Mouse (Mus musculus) olfactory bulb, adult 2 months (tissue): ENCODE results near the gene Tmsb10.

ENCODE experiments used
- CTCF ChIP-seq: fragments of 200-500 bp; IDR thresholded peaks from 2 replicates; pipeline ENCODE4 v1.5.1; 2012; ENCODE audit warnings: low read depth, mild to moderate bottlenecking, low read length, moderate library complexity; ENCODE audit not compliant: insufficient read depth
- POLR2A ChIP-seq: fragments of 200-500 bp; IDR thresholded peaks from 2 replicates; pipeline ENCODE4 v1.6.1; 2012; ENCODE audit warnings: mild to moderate bottlenecking, low read depth, low read length, moderate library complexity; ENCODE audit not compliant: insufficient read depth

DNA sequence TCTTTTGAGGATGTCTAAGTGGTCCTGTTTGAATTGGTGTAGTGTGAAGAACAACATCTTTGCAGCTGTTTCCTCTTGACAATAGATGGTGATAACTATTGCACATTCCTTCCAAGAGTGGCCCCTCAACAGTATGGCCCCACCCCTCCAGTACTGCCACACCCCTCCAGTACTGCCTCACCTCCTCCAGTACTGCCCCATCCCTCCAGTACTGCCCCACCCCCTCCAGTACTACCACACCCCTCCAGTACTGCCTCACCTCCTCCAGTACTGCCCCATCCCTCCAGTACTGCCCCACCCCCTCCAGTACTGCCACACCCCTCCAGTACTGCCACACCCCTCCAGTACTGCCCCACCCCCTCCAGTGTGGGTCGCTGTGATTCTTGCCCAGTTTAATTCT, 43.8 kb upstream of the Tmsb10 start:
- no peak for TF ChIP-seq CTCF
- TF ChIP-seq POLR2A, result no peak
